Mouse (Mus musculus): Measurements from ENCODE around the gene Lrrc66. TPM values are rescaled to one million over a fixed set of nuclear protein-coding genes. Genes with fewer than 3 reads are reported as not detected.
A peak's percentile ranks its signal among the peaks of the same experiment; 100 is the strongest.

Lrrc66 gene
- total RNA-seq, 2 experiments from 2014 or later = not detected

DNA sequence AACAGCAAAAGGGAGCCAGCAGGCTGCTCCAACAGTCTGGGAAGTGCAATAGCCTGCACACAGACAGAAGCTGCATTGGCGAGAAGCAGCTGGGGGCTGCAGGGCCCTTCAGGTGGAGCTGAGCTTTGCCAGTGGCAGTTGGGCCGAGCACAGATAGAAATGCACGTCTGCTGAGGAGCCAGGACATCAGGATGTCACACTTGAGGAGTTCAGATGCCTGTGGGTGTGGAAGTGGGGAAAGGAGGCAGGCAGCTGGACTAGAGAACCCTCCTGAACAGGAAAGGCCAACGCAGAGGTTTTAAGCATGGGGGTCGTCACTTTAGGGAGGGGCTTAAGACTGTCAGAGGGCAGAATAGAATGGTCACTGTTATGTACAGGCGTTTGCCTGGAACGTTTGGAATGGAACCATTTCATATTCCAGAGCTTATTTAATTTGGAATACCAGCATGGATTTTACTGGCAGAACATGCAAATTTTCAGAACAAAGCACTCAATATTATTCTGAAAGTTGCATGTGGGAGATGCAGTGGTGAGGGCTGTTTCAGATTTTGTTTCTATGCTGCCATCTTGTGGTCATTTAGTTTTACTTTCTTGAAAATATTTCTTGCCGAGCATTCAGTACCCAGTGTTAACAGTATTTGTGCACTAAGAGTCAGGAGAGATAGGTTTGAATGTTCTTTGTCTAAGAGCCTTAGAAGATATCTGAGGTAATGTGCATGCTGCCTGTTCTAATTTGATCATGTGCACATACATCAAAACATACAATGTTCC lies 5.2 kb upstream of the Lrrc66 start:
- Histone ChIP-seq H3K4me3 (no peak overlapping the region), H3K27ac (0 out of 2 replicates have a peak overlapping the region, but pooled peaks have one; percentile 17)
- intact Hi-C loops (cut with DNase I) = loop anchor here (2.0 to 5.0 kb wide), 2 partner anchors 100 to 207 kb away; no protein-coding TSS in a partner anchor
- DNase-seq = no peak
- TF ChIP-seq CTCF (IDR thresholded peaks at IDR 0.05) = peak; percentile 65

DNA sequence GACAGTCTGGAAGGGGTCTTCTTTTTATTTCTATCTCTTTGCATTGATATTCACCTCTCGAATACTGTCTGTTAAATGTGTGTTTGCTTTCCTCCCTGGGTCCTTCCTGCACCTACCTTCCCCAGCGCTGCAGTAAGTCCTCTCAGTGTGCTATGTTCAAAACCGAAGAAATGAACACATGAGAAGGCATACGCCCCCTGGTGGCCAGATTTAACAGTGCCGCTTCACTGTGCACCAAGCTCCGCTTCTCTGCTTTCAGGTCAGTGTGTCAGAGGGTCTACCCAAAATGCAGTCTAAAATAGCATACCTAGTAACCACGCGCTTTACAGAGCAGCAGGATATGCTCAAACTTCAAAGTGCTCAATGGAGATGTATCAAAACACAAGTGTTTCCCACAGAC lies 815 bp upstream of the Lrrc66 start:
- intact Hi-C loops (cut with DNase I) = loop anchor here (1.0 kb wide), 1 partner anchor 201 kb away; no protein-coding TSS in a partner anchor
- peak; percentile 77 for DNase-seq

DNA sequence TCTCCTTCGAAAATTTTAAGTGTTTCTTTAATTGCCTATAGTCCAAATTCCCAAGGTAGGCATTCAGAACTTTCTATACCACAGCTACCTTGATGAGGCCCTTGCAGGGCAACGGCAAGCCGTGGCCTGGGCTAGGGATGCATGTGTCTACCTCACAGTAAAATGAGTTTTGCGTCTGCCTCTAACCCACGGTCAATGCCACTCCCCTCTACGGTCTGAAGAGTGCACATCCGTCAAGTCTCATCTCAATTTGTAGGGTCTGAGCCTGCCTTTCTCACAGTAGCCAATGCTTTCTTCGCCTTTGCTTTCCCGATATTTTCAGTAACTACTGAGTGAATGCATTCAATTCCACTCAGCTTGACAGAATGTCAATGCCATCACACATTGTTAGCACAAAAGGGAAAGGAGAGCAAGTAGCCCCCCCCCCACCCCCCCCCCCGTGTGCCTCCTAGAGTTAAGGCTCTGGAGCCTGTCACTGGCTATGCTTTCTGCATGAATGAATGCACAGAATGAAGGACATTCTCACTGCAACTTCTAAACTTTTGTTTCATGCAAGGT lies 1.2 kb downstream of the Lrrc66 start:
- intact Hi-C loops (cut with DNase I) = no loop called here
- DNase-seq = no peak
- no peak for TF ChIP-seq CTCF (IDR thresholded peaks at IDR 0.05)

More for the DNA sequence above, 815 bp upstream of the Lrrc66 start:
- H3K27ac ChIP-seq = no peak overlapping the region
- peak; percentile 97 for TF ChIP-seq CTCF (IDR thresholded peaks at IDR 0.05)
- no peak overlapping the region for H3K4me3 ChIP-seq

GRCm38 (mm10) chr5:73630141-73630540 lies 2.2 kb downstream of the Lrrc66 start:
- no peak overlapping the region for H3K27ac ChIP-seq
- no peak overlapping the region for H3K4me3 ChIP-seq
- TF ChIP-seq CTCF (IDR thresholded peaks at IDR 0.05) = no peak
- DNase-seq = no peak
- intact Hi-C loops (cut with DNase I) = no loop called here

More for the DNA sequence above, 1.2 kb downstream of the Lrrc66 start:
- Histone ChIP-seq H3K4me3 (no peak overlapping the region), H3K27ac (no peak overlapping the region)

DNA sequence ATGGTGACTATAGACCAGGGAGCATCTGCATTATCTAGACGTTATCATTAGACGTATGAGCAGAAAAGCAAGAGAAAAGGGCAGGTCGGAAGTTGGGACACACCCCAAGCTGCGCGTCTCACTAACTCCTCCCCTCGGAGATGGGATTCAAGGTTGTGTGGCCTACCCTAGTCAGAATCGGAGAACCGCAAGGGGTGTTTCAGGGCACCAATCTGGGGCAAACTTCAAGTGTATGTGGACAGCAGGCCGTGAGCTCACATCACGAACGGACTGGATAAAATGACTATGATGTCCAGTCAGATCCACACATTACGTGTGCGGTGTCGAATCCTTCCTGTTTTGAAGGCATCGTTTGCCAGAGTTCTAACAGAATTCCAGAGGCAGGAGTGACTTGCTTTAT lies 4.3 kb downstream of the Lrrc66 start:
- TF ChIP-seq CTCF (IDR thresholded peaks at IDR 0.05) = no peak
- Histone ChIP-seq H3K4me3 (no peak overlapping the region), H3K27ac (no peak overlapping the region)
- intact Hi-C loops (cut with DNase I) = no loop called here
- no peak for DNase-seq

DNA sequence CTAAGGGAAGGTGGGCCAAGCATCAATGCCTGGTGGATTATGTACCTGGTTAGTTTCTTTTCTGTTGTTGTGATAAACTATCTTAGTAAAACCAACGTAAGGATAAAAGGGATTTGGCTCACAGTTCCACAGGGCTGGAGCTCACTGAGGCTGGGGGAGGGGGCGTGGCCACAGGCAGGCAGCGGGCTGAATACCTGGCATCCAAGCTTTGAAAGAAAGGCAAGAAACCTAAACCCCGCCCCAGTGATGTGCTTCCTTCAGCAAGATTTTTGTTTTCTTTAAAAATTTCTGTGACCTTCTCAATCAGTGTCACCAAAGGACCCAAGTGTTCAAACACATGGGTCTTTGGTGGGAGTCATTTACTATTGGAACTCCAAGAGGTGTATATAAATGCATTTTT lies 4.8 kb downstream of the Lrrc66 start:
- no peak overlapping the region for H3K4me3 ChIP-seq
- intact Hi-C loops (cut with DNase I) = no loop called here
- no peak for DNase-seq
- TF ChIP-seq CTCF (IDR thresholded peaks at IDR 0.05) = no peak
- no peak overlapping the region for H3K27ac ChIP-seq

GRCm38 (mm10) chr5:73626842-73627241 lies 5.5 kb downstream of the Lrrc66 start:
- no peak overlapping the region for H3K27ac ChIP-seq
- DNase-seq = no peak
- intact Hi-C loops (cut with DNase I) = no loop called here
- H3K4me3 ChIP-seq = no peak overlapping the region
- TF ChIP-seq CTCF (IDR thresholded peaks at IDR 0.05) = no peak

GRCm38 (mm10) chr5:73625505-73625904 lies 6.8 kb downstream of the Lrrc66 start:
- no peak for TF ChIP-seq CTCF (IDR thresholded peaks at IDR 0.05)
- intact Hi-C loops (cut with DNase I) = no loop called here

GRCm38 (mm10) chr5:73618969-73619368 lies 13.4 kb downstream of the Lrrc66 start:
- H3K4me3 ChIP-seq = no peak overlapping the region
- TF ChIP-seq CTCF (IDR thresholded peaks at IDR 0.05) = no peak
- no peak overlapping the region for H3K27ac ChIP-seq
- DNase-seq = no peak
- intact Hi-C loops (cut with DNase I) = no loop called here

More at GRCm38 (mm10) chr5:73625505-73625904, 6.8 kb downstream of the Lrrc66 start:
- no peak overlapping the region for H3K4me3 ChIP-seq
- no peak overlapping the region for H3K27ac ChIP-seq
- no peak for DNase-seq

- no peak for DNase-seq
- no peak overlapping the region for H3K4me3 ChIP-seq
- intact Hi-C loops (cut with DNase I) = no loop called here
- TF ChIP-seq CTCF (IDR thresholded peaks at IDR 0.05) = no peak
- no peak overlapping the region for H3K27ac ChIP-seq
Measured at GRCm38 (mm10) chr5:73615211-73615610, 17.1 kb downstream of the Lrrc66 start.

DNA sequence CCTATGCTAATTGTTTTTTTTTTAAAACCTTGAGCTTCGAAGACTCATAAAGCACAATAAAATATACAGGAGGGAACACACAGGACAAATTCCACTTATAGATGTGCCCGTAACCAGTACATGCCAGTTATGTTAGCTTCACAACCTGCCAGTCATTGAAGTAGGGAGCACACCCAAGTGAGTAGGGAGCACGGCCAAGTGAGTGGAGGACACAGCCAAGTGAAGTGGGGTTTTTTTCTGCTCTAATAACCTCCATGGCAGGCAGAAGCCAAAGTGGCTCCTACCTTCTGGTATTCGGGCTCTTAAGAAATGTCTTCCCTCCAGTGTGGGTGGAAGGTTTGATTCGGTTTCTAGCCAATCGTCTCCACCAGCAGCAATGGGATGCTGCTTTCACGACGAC lies 19.0 kb downstream of the Lrrc66 start:
- H3K4me3 ChIP-seq = no peak overlapping the region
- no peak for DNase-seq
- intact Hi-C loops (cut with DNase I) = no loop called here
- H3K27ac ChIP-seq = no peak overlapping the region
- no peak for TF ChIP-seq CTCF (IDR thresholded peaks at IDR 0.05)

- no peak for TF ChIP-seq CTCF (IDR thresholded peaks at IDR 0.05)
- DNase-seq = no peak
- Histone ChIP-seq H3K4me3 (no peak overlapping the region), H3K27ac (no peak overlapping the region)
- intact Hi-C loops (cut with DNase I) = no loop called here
Measured at GRCm38 (mm10) chr5:73611071-73611470, 21.3 kb downstream of the Lrrc66 start.

GRCm38 (mm10) chr5:73604964-73605363 lies 27.4 kb downstream of the Lrrc66 start:
- intact Hi-C loops (cut with DNase I) = no loop called here
- Histone ChIP-seq H3K27ac (no peak overlapping the region), H3K4me3 (no peak overlapping the region)
- TF ChIP-seq CTCF (IDR thresholded peaks at IDR 0.05) = no peak
- DNase-seq = no peak
